Mouse (Mus musculus) left cerebral cortex, postnatal 25 days (tissue): ENCODE measurements around the gene Fbln7. TPM values are rescaled to one million over a fixed set of nuclear protein-coding genes. Genes with fewer than 3 reads are reported as not detected.

Experiments
- microRNA-seq, 2 experiments: library from miRNA; unstranded; fragments of <30 nt; microRNA quantifications; one replicate each; pipeline ENCODE4 v1.2.0; 2022
- total RNA-seq, 2 experiments: library from RNA; stranded (reverse); gene quantifications; 2 replicates each; pipeline ENCODE4 v1.2.3; 2021

The Fbln7 gene
- total RNA-seq, 2 experiments from 2014 or later, result 2.2 to 2.9 TPM

Small RNA genes within 50 kb of the gene (microRNA-seq; reads per million reads assigned to microRNA genes)
- 0 reads per million in 2 experiments for gene Gm22859

Other genes starting within 250 kb of the Fbln7 start
- 10 to 100 TPM; 59.3 to 67.9 TPM for gene Anapc1, start 175.6 kb upstream of the Fbln7 start, total RNA-seq
- gene Mertk, start 164.0 kb upstream of the Fbln7 start, total RNA-seq, result 10 to 100 TPM; 32.3 to 36.8 TPM
- 10 to 100 TPM; 34.9 to 35.7 TPM for gene Tmem87b, start 44.9 kb upstream of the Fbln7 start, total RNA-seq
- 1 to 10 TPM; 5.9 to 8.0 TPM for gene Zc3h8, start 81.1 kb downstream of the Fbln7 start, total RNA-seq
- 10 to 100 TPM; 15.0 to 16.0 TPM for gene Zc3h6, start 104.4 kb downstream of the Fbln7 start, total RNA-seq
- gene Gm10762, start 104.7 kb downstream of the Fbln7 start, total RNA-seq, result 1 to 10 TPM; 4.7 to 5.3 TPM
- under 1 TPM; 0.14 to 0.27 TPM for gene Vinac1, start 185.2 kb downstream of the Fbln7 start, total RNA-seq
- gene Ttl, start 203.0 kb downstream of the Fbln7 start, total RNA-seq, result 10 to 100 TPM; 65.7 to 74.0 TPM
- 10 to 100 TPM; 17.8 to 22.1 TPM for gene Polr1b, start 238.0 kb downstream of the Fbln7 start, total RNA-seq